Mouse (Mus musculus) liver, adult 2 months (tissue): ENCODE results near the gene Arpc2.

Source experiments
- CTCF ChIP-seq: fragments of 200-500 bp; IDR thresholded peaks from 2 replicates; pipeline ENCODE4 v1.5.1; 2011; ENCODE audit warnings: low read depth, low read length, control low read depth
- POLR2A ChIP-seq: fragments of 200-500 bp; IDR thresholded peaks from 2 replicates; pipeline ENCODE4 v1.6.1; 2011; ENCODE audit warnings: low read length, control low read depth; ENCODE audit not compliant: insufficient read depth; ENCODE audit errors: extremely low read depth

DNA sequence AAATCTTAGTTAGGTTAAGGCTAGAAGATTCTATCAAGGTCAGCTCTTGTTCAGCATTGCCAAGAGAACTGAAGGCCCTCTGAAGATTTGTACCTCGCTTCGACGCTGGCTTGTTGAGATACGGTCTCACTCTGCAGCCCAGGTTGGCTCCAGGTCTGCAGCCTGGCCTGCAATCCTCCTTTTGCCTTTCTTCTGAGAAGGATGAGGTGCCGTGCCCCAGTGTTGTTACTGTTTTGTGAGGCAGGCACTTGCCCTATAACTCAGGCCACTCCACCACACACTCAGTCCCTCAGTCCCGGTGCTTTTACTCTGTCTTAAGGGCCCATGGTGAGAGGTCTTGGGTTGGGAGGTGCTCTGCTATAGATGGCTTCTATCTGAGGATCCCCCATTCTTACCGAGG, 66.3 kb downstream of the Arpc2 start:
- TF ChIP-seq CTCF (no peak), POLR2A (no peak)
